Mouse (Mus musculus): Measurements from ENCODE around the gene Nat8f4. TPM values are rescaled to one million over a fixed set of nuclear protein-coding genes. Genes with fewer than 3 reads are reported as not detected.

Gene Nat8f4
- 11.0 and 12.8 TPM in 2 replicates for polyA plus RNA-seq (2021; fragmentation: Nextera tagmentation)
- long read RNA-seq, experiment 1, transcript Nat8f4-201 (4 exons, 3,019 nt), result major isoform, 16 of 32 reads
- long read RNA-seq, experiment 1, partial matches to known transcripts, result 0 of 32 reads
- long read RNA-seq, experiment 1, other reads (novel, unspliced or antisense), result 16 of 32 reads
- long read RNA-seq, experiment 2, transcript Nat8f4-201 (4 exons, 3,019 nt), result major isoform, 59 of 101 reads
- long read RNA-seq, experiment 2, partial matches to known transcripts, result 5 of 101 reads
- long read RNA-seq, experiment 2, other reads (novel, unspliced or antisense), result 37 of 101 reads

GRCm38 (mm10) chr6:85904642-85905061 is at the start of gene Nat8f4:
Nat8f4 (minus strand) TSS chr6:85904884.

GRCm38 (mm10) chr6:85915539-85916513 is 11.1 kb upstream of the Nat8f4 start, which contains the start of gene Nat8f1:
Nat8f1 (minus strand) TSS chr6:85915687.

GRCm38 (mm10) chr6:85911587-85911986 is 6.9 kb upstream of the Nat8f4 start, which contains the start of gene Tprkb:
Tprkb (plus strand) TSS chr6:85911865.

GRCm38 (mm10) chr6:85869006-85869405 is 35.7 kb downstream of the Nat8f4 start, which contains the start of gene Nat8f2:
Nat8f2 (minus strand) TSS chr6:85869158.

Other genes starting within 250 kb of the Nat8f4 start
- gene Nat8f7, start 191.7 kb downstream of the Nat8f4 start, polyA plus RNA-seq (2021; fragmentation: Nextera tagmentation), result 0.30 and 0.79 TPM in 2 replicates
- 2.8 and 4.4 TPM in 2 replicates for gene Nat8f3, start 139.1 kb downstream of the Nat8f4 start, polyA plus RNA-seq (2021; fragmentation: Nextera tagmentation)
- 0.19 and 0.25 TPM in 2 replicates for gene Nat8f6, start 83.9 kb downstream of the Nat8f4 start, polyA plus RNA-seq (2021; fragmentation: Nextera tagmentation)
- gene Nat8f5, start 83.9 kb downstream of the Nat8f4 start, polyA plus RNA-seq (2021; fragmentation: Nextera tagmentation), result 4.5 and 6.4 TPM in 2 replicates
- gene Nat8, start 72.8 kb downstream of the Nat8f4 start, polyA plus RNA-seq (2021; fragmentation: Nextera tagmentation), result 2.3 and 3.8 TPM in 2 replicates
- 0.04 and 0.13 TPM in 2 replicates for gene Nat8f2, start 35.7 kb downstream of the Nat8f4 start, polyA plus RNA-seq (2021; fragmentation: Nextera tagmentation)
- gene Tprkb, start 7.0 kb upstream of the Nat8f4 start, polyA plus RNA-seq (2021; fragmentation: Nextera tagmentation), result 109 and 129 TPM in 2 replicates
- 27.8 and 45.0 TPM in 2 replicates for gene Nat8f1, start 10.8 kb upstream of the Nat8f4 start, polyA plus RNA-seq (2021; fragmentation: Nextera tagmentation)
- gene Dusp11, start 56.8 kb upstream of the Nat8f4 start, polyA plus RNA-seq (2021; fragmentation: Nextera tagmentation), result 9.8 and 13.4 TPM in 2 replicates
- gene Figla, start 111.3 kb upstream of the Nat8f4 start, polyA plus RNA-seq (2021; fragmentation: Nextera tagmentation), result not detected in 2 replicates
- 75.0 and 86.8 TPM in 2 replicates for gene Add2, start 123.8 kb upstream of the Nat8f4 start, polyA plus RNA-seq (2021; fragmentation: Nextera tagmentation)

All from layer of hippocampus, adult 6 months (tissue).